Mouse (Mus musculus): ENCODE measurements around the gene Pde8a. TPM values are rescaled to one million over a fixed set of nuclear protein-coding genes. Genes with fewer than 3 reads are reported as not detected.

The Pde8a gene
- polyA plus RNA-seq, 1 experiment from 2014 or later: 5.3 TPM

- Histone ChIP-seq H3K27me3 (ENCODE audit: control insufficient read depth, insufficient read depth, low read length) (no peaks in the 10 kb centered on the region), H3K27ac (replicated peaks in 1 of 2; ENCODE audit: control insufficient read depth in 1 of 2, insufficient read depth in 1 of 2, low read depth in 2 of 2, low read length in 2 of 2) (no peak overlapping the region), H3K4me1 (ENCODE audit: control insufficient read depth in 2 of 2, insufficient read depth in 2 of 2, low read length in 2 of 2) (no peaks in the 10 kb centered on the region), H3K36me3 (ENCODE audit: control insufficient read depth, insufficient read depth, low read length) (no peaks in the 10 kb centered on the region), H3K4me2 (ENCODE audit: low read length) (no peak overlapping the region), H3K9ac (ENCODE audit: low read length) (no peak overlapping the region), H3K4me3 (ENCODE audit: control insufficient read depth in 1 of 2, insufficient read depth in 1 of 2, low read depth in 1 of 2, low read length in 2 of 2) (no peak overlapping the region), H3K9me3 (ENCODE audit: control insufficient read depth, low read length) (no peaks in the 10 kb centered on the region)
- WGBS: 88% methylated on average over 7 of the region's 7 CpGs
- ATAC-seq (ENCODE audit: insufficient number of reproducible peaks, insufficient read depth, low FRiP score, low read depth): no peak
Observed at GRCm38 (mm10) chr7:81224260-81224659, 10.9 kb downstream of the Pde8a start.

GRCm38 (mm10) chr7:81230091-81230792, 16.8 kb downstream of the Pde8a start:
- no peak overlapping the region for H3K4me2 ChIP-seq (ENCODE audit: low read length)
- no peak overlapping the region for H3K9ac ChIP-seq (ENCODE audit: low read length)
- H3K4me3 ChIP-seq (ENCODE audit: control insufficient read depth in 1 of 2, insufficient read depth in 1 of 2, low read depth in 1 of 2, low read length in 2 of 2): no peak overlapping the region
- H3K36me3 ChIP-seq (ENCODE audit: control insufficient read depth, insufficient read depth, low read length): no peaks in the 10 kb centered on the region
- no peaks in the 10 kb centered on the region for H3K9me3 ChIP-seq (ENCODE audit: control insufficient read depth, low read length)
- no peaks in the 10 kb centered on the region for H3K27me3 ChIP-seq (ENCODE audit: control insufficient read depth, insufficient read depth, low read length)
- WGBS: 85% methylated on average over 7 of the region's 7 CpGs
- no peak for ATAC-seq (ENCODE audit: insufficient number of reproducible peaks, insufficient read depth, low FRiP score, low read depth)
- no peaks in the 10 kb centered on the region for H3K4me1 ChIP-seq (ENCODE audit: control insufficient read depth in 2 of 2, insufficient read depth in 2 of 2, low read length in 2 of 2)
- H3K27ac ChIP-seq (replicated peaks in 1 of 2; ENCODE audit: control insufficient read depth in 1 of 2, insufficient read depth in 1 of 2, low read depth in 2 of 2, low read length in 2 of 2): no peak overlapping the region

- Histone ChIP-seq H3K27me3 (ENCODE audit: control insufficient read depth, insufficient read depth, low read length) (no peaks in the 10 kb centered on the region), H3K4me3 (ENCODE audit: control insufficient read depth in 1 of 2, insufficient read depth in 1 of 2, low read depth in 1 of 2, low read length in 2 of 2) (no peak overlapping the region), H3K27ac (replicated peaks in 1 of 2; ENCODE audit: control insufficient read depth in 1 of 2, insufficient read depth in 1 of 2, low read depth in 2 of 2, low read length in 2 of 2) (no peak overlapping the region), H3K9ac (ENCODE audit: low read length) (no peak overlapping the region), H3K36me3 (ENCODE audit: control insufficient read depth, insufficient read depth, low read length) (no peaks in the 10 kb centered on the region), H3K4me1 (ENCODE audit: control insufficient read depth in 2 of 2, insufficient read depth in 2 of 2, low read length in 2 of 2) (no peaks in the 10 kb centered on the region), H3K4me2 (ENCODE audit: low read length) (no peak overlapping the region), H3K9me3 (ENCODE audit: control insufficient read depth, low read length) (no peaks in the 10 kb centered on the region)
- no peak for ATAC-seq (ENCODE audit: insufficient number of reproducible peaks, insufficient read depth, low FRiP score, low read depth)
- 78% methylated on average over 2 of the region's 2 CpGs for WGBS
Observed at GRCm38 (mm10) chr7:81232674-81233073, 19.3 kb downstream of the Pde8a start.

- WGBS: 85% methylated on average over 2 of the region's 2 CpGs
- no peak overlapping the region for H3K4me2 ChIP-seq (ENCODE audit: low read length)
- no peak overlapping the region for H3K27ac ChIP-seq (replicated peaks in 1 of 2; ENCODE audit: control insufficient read depth in 1 of 2, insufficient read depth in 1 of 2, low read depth in 2 of 2, low read length in 2 of 2)
- no peak overlapping the region for H3K9ac ChIP-seq (ENCODE audit: low read length)
- no peaks in the 10 kb centered on the region for H3K27me3 ChIP-seq (ENCODE audit: control insufficient read depth, insufficient read depth, low read length)
- H3K9me3 ChIP-seq (ENCODE audit: control insufficient read depth, low read length): no peaks in the 10 kb centered on the region
- H3K36me3 ChIP-seq (ENCODE audit: control insufficient read depth, insufficient read depth, low read length): no peaks in the 10 kb centered on the region
- no peak overlapping the region for H3K4me3 ChIP-seq (ENCODE audit: control insufficient read depth in 1 of 2, insufficient read depth in 1 of 2, low read depth in 1 of 2, low read length in 2 of 2)
- no peaks in the 10 kb centered on the region for H3K4me1 ChIP-seq (ENCODE audit: control insufficient read depth in 2 of 2, insufficient read depth in 2 of 2, low read length in 2 of 2)
- no peak for ATAC-seq (ENCODE audit: insufficient number of reproducible peaks, insufficient read depth, low FRiP score, low read depth)
Observed at GRCm38 (mm10) chr7:81235117-81235516, 21.7 kb downstream of the Pde8a start.

- no peak for ATAC-seq (ENCODE audit: insufficient number of reproducible peaks, insufficient read depth, low FRiP score, low read depth)
- no peaks in the 10 kb centered on the region for H3K27me3 ChIP-seq (ENCODE audit: control insufficient read depth, insufficient read depth, low read length)
- H3K4me1 ChIP-seq (ENCODE audit: control insufficient read depth in 2 of 2, insufficient read depth in 2 of 2, low read length in 2 of 2): no peaks in the 10 kb centered on the region
- H3K9me3 ChIP-seq (ENCODE audit: control insufficient read depth, low read length): no peaks in the 10 kb centered on the region
- no peak overlapping the region for H3K4me2 ChIP-seq (ENCODE audit: low read length)
- no peak overlapping the region for H3K4me3 ChIP-seq (ENCODE audit: control insufficient read depth in 1 of 2, insufficient read depth in 1 of 2, low read depth in 1 of 2, low read length in 2 of 2)
- no peaks in the 10 kb centered on the region for H3K36me3 ChIP-seq (ENCODE audit: control insufficient read depth, insufficient read depth, low read length)
- WGBS: 63% methylated on average over 4 of the region's 4 CpGs
- no peak overlapping the region for H3K9ac ChIP-seq (ENCODE audit: low read length)
- no peak overlapping the region for H3K27ac ChIP-seq (replicated peaks in 1 of 2; ENCODE audit: control insufficient read depth in 1 of 2, insufficient read depth in 1 of 2, low read depth in 2 of 2, low read length in 2 of 2)
Observed at GRCm38 (mm10) chr7:81235600-81236223, 22.3 kb downstream of the Pde8a start.

- no peak for ATAC-seq (ENCODE audit: insufficient number of reproducible peaks, insufficient read depth, low FRiP score, low read depth)
- 51% methylated on average over 5 of the region's 5 CpGs for WGBS
- H3K4me3 ChIP-seq (ENCODE audit: control insufficient read depth in 1 of 2, insufficient read depth in 1 of 2, low read depth in 1 of 2, low read length in 2 of 2): no peak overlapping the region
Observed at GRCm38 (mm10) chr7:81243361-81243760, 30.0 kb downstream of the Pde8a start.

GRCm38 (mm10) chr7:81249854-81250279, 36.5 kb downstream of the Pde8a start:
- Histone ChIP-seq H3K4me1 (ENCODE audit: control insufficient read depth in 2 of 2, insufficient read depth in 2 of 2, low read length in 2 of 2) (no peaks in the 10 kb centered on the region), H3K9me3 (ENCODE audit: control insufficient read depth, low read length) (no peaks in the 10 kb centered on the region), H3K4me2 (ENCODE audit: low read length) (no peak overlapping the region), H3K36me3 (ENCODE audit: control insufficient read depth, insufficient read depth, low read length) (no peaks in the 10 kb centered on the region), H3K9ac (ENCODE audit: low read length) (no peak overlapping the region), H3K27me3 (ENCODE audit: control insufficient read depth, insufficient read depth, low read length) (no peaks in the 10 kb centered on the region), H3K27ac (replicated peaks in 1 of 2; ENCODE audit: control insufficient read depth in 1 of 2, insufficient read depth in 1 of 2, low read depth in 2 of 2, low read length in 2 of 2) (no peak overlapping the region), H3K4me3 (ENCODE audit: control insufficient read depth in 1 of 2, insufficient read depth in 1 of 2, low read depth in 1 of 2, low read length in 2 of 2) (no peak overlapping the region)
- 82% methylated on average over 3 of the region's 3 CpGs for WGBS
- no peak for ATAC-seq (ENCODE audit: insufficient number of reproducible peaks, insufficient read depth, low FRiP score, low read depth)

More at GRCm38 (mm10) chr7:81243361-81243760, 30.0 kb downstream of the Pde8a start:
- H3K9me3 ChIP-seq (ENCODE audit: control insufficient read depth, low read length): no peaks in the 10 kb centered on the region
- H3K27me3 ChIP-seq (ENCODE audit: control insufficient read depth, insufficient read depth, low read length): no peaks in the 10 kb centered on the region
- H3K9ac ChIP-seq (ENCODE audit: low read length): no peak overlapping the region
- no peaks in the 10 kb centered on the region for H3K36me3 ChIP-seq (ENCODE audit: control insufficient read depth, insufficient read depth, low read length)
- H3K4me1 ChIP-seq (ENCODE audit: control insufficient read depth in 2 of 2, insufficient read depth in 2 of 2, low read length in 2 of 2): no peaks in the 10 kb centered on the region
- no peak overlapping the region for H3K27ac ChIP-seq (replicated peaks in 1 of 2; ENCODE audit: control insufficient read depth in 1 of 2, insufficient read depth in 1 of 2, low read depth in 2 of 2, low read length in 2 of 2)
- no peak overlapping the region for H3K4me2 ChIP-seq (ENCODE audit: low read length)
